Mouse (Mus musculus) ES-E14 (cell line): Measurements from ENCODE around the gene Nmrk1. TPM values are rescaled to one million over a fixed set of nuclear protein-coding genes. Genes with fewer than 3 reads are reported as not detected.

Experiments used
- DNase-seq: peaks from one replicate; pipeline ENCODE4 v3.0.0-alpha.2; 2013; ENCODE audit warnings: low read depth, low spot score
- H3K27ac ChIP-seq: 2 replicates; pipeline ENCODE4 v1.5.1; 2012; ENCODE audit warnings: low read depth, mild to moderate bottlenecking, low read length, moderate library complexity, mixed read lengths; ENCODE audit not compliant: poor library complexity, insufficient read depth, severe bottlenecking
- H3K36me3 ChIP-seq: 2 replicates; pipeline ENCODE4 v1.6.1; 2012; ENCODE audit warnings: mild to moderate bottlenecking, low read length, moderate library complexity, mixed read lengths; ENCODE audit not compliant: control insufficient read depth, poor library complexity, insufficient read depth, severe bottlenecking
- H3K4me1 ChIP-seq, 2 experiments: fragments of 150-350 bp in 1 of 2; sonication (generic) in 1 of 2; 2 replicates each; pipeline ENCODE4 v1.6.1; 2012; ENCODE audit warnings: low read length in 2 of 2, mild to moderate bottlenecking in 1 of 2, mixed read lengths in 1 of 2; ENCODE audit not compliant: control insufficient read depth in 2 of 2, insufficient read depth in 2 of 2, poor library complexity in 1 of 2
- H3K4me3 ChIP-seq, 2 experiments: fragments of 150-350 bp in 1 of 2; sonication (generic) in 1 of 2; 2 replicates each; pipeline ENCODE4 v1.5.1; 2012; ENCODE audit warnings: low read length in 2 of 2, low read depth in 1 of 2, mild to moderate bottlenecking in 1 of 2, mixed read lengths in 1 of 2; ENCODE audit not compliant: insufficient read depth in 1 of 2, poor library complexity in 1 of 2, severe bottlenecking in 1 of 2
- H3K9ac ChIP-seq: 2 replicates; pipeline ENCODE4 v1.6.1; 2012; ENCODE audit warnings: low read depth, mild to moderate bottlenecking, low read length, mixed read lengths; ENCODE audit not compliant: poor library complexity, insufficient read depth, severe bottlenecking
- H3K9me3 ChIP-seq: fragments of 150-350 bp; sonication (generic); 2 replicates; pipeline ENCODE4 v1.6.1; 2012; ENCODE audit warnings: low read depth, mild to moderate bottlenecking, low read length; ENCODE audit not compliant: control insufficient read depth, insufficient read depth
- CHD2 ChIP-seq: IDR thresholded peaks from 2 replicates; pipeline ENCODE4 v1.6.1; 2014; ENCODE audit warnings: mild to moderate bottlenecking, low read depth, low read length, inconsistent platforms
- HCFC1 ChIP-seq: IDR thresholded peaks from 2 replicates; pipeline ENCODE4 v1.6.1; 2012; ENCODE audit warnings: low read length, inconsistent platforms, borderline replicate concordance; ENCODE audit not compliant: insufficient read depth
- MAFK ChIP-seq: IDR thresholded peaks from 2 replicates; pipeline ENCODE4 v1.6.1; 2014; ENCODE audit warnings: mild to moderate bottlenecking, low read depth, low read length, inconsistent platforms; ENCODE audit not compliant: insufficient read depth
- ZC3H11A ChIP-seq: IDR thresholded peaks from 2 replicates; pipeline ENCODE4 v1.6.1; 2012; ENCODE audit warnings: low read depth, mild to moderate bottlenecking, inconsistent platforms, low read length, borderline replicate concordance
- ZNF384 ChIP-seq: IDR thresholded peaks from 2 replicates; pipeline ENCODE4 v1.6.1; 2012; ENCODE audit warnings: low read depth, low read length, inconsistent platforms
- in situ Hi-C, 2 experiments: fragments of 600-800 bp; cut with MboI; formaldehyde crosslinking; loops; one replicate each; pipeline ENCODE4 v1.15.1; 2025; ENCODE audit warnings: low sequenced_read_pairs in 2 of 2, inconsistent platforms in 1 of 2; ENCODE audit not compliant: unreplicated experiment in 2 of 2
- total RNA-seq: library from RNA; depleted of rRNA; stranded (reverse); fragments of 300-350 nt; gene quantifications from 2 replicates; pipeline ENCODE4 v1.2.3, GENCODE M21; 2012; rRNA removed

The Nmrk1 gene
- 6.4 and 6.8 TPM in 2 replicates for total RNA-seq

GRCm38 (mm10) chr19:18631644-18632219, at the start of gene Nmrk1, which contains the start of gene Ostf1:
Gene Nmrk1, plus strand, starts transcription at chr19:18631950.
Gene Ostf1, minus strand, starts transcription at chr19:18631823.
- peak; percentile 87 for DNase-seq
- Histone ChIP-seq H3K4me1 (peaks cover 3 to 9% of the 10 kb centered on the region in 2 experiments; a peak in 3 of 4 replicates), H3K36me3 (no peaks in the 10 kb centered on the region), H3K9me3 (no peaks in the 10 kb centered on the region), H3K27ac (no peak within 1 kb of the TSS), H3K9ac (peak within 1 kb of the TSS; percentile 64), H3K4me3 (peak within 1 kb of the TSS; percentile 91 to 92)
- TF ChIP-seq MAFK (no peak), HCFC1 (no peak), ZNF384 (no peak), CHD2 (no peak), ZC3H11A (no peak)
- in situ Hi-C loops: no loop called here

GRCm38 (mm10) chr19:18582226-18582625, 49.5 kb upstream of the Nmrk1 start:
- H3K9me3 ChIP-seq: no peaks in the 10 kb centered on the region
- H3K9ac ChIP-seq: no peak overlapping the region
- in situ Hi-C loops: no loop called here
- no peaks in the 10 kb centered on the region for H3K36me3 ChIP-seq
- no peak for DNase-seq
- no peak overlapping the region for H3K4me3 ChIP-seq
- no peak overlapping the region for H3K27ac ChIP-seq
- TF ChIP-seq HCFC1: no peak
- no peaks in the 10 kb centered on the region for H3K4me1 ChIP-seq

GRCm38 (mm10) chr19:18582887-18583286, 48.9 kb upstream of the Nmrk1 start:
- in situ Hi-C loops: no loop called here
- Histone ChIP-seq H3K4me3 (no peak overlapping the region), H3K9ac (no peak overlapping the region), H3K27ac (no peak overlapping the region), H3K36me3 (no peaks in the 10 kb centered on the region), H3K9me3 (no peaks in the 10 kb centered on the region), H3K4me1 (no peaks in the 10 kb centered on the region)
- no peak for DNase-seq
- TF ChIP-seq ZNF384 (no peak), ZC3H11A (no peak), MAFK (no peak), HCFC1 (no peak), CHD2 (no peak)

GRCm38 (mm10) chr19:18583706-18584105, 48.0 kb upstream of the Nmrk1 start:
- H3K4me1 ChIP-seq: no peaks in the 10 kb centered on the region
- in situ Hi-C loops: no loop called here
- no peak for DNase-seq
- no peak for TF ChIP-seq CHD2
- TF ChIP-seq HCFC1: no peak
- TF ChIP-seq ZNF384: no peak
- no peak for TF ChIP-seq MAFK
- TF ChIP-seq ZC3H11A: no peak
- H3K36me3 ChIP-seq: no peaks in the 10 kb centered on the region
- no peak overlapping the region for H3K4me3 ChIP-seq
- H3K9me3 ChIP-seq: no peaks in the 10 kb centered on the region
- H3K27ac ChIP-seq: no peak overlapping the region
- no peak overlapping the region for H3K9ac ChIP-seq

- H3K27ac ChIP-seq: no peak overlapping the region
- DNase-seq: no peak
These were observed 47.1 kb upstream of the Nmrk1 start for GRCm38 (mm10) chr19:18584621-18585020.

More at GRCm38 (mm10) chr19:18584621-18585020, 47.1 kb upstream of the Nmrk1 start:
- no peak for TF ChIP-seq CHD2
- no peak for TF ChIP-seq MAFK
- no peaks in the 10 kb centered on the region for H3K4me1 ChIP-seq
- no peak overlapping the region for H3K9ac ChIP-seq
- in situ Hi-C loops: no loop called here
- H3K36me3 ChIP-seq: no peaks in the 10 kb centered on the region; the same call in 1 of the 2 replicates
- H3K4me3 ChIP-seq: no peak overlapping the region
- H3K9me3 ChIP-seq: no peaks in the 10 kb centered on the region
